Mouse (Mus musculus): ENCODE data around the gene Scd4. TPM values are rescaled to one million over a fixed set of nuclear protein-coding genes. Genes with fewer than 3 reads are reported as not detected.
A peak's percentile ranks its signal among the peaks of the same experiment; 100 is the strongest.

The Scd4 gene
- polyA plus RNA-seq, 1 experiment from 2014 or later, result 0.18 TPM

- 19% methylated on average over 5 of the region's 5 CpGs for WGBS
- Histone ChIP-seq H3K27me3 (ENCODE audit: control insufficient read depth, insufficient read depth, low read depth, low read length) (no peaks in the 10 kb centered on the region), H3K4me2 (ENCODE audit: low read length) (no peak overlapping the region), H3K9me3 (replicated peaks; ENCODE audit: control insufficient read depth, low read length, poor library complexity, severe bottlenecking) (no peaks in the 10 kb centered on the region), H3K36me3 (ENCODE audit: control insufficient read depth, insufficient read depth, low read length) (peaks cover 3% of the 10 kb centered on the region), H3K9ac (ENCODE audit: low read depth, low read length) (no peak overlapping the region), H3K27ac (ENCODE audit: low read length) (no peak overlapping the region), H3K4me1 (ENCODE audit: control insufficient read depth, insufficient read depth, low read length) (peaks cover 18% of the 10 kb centered on the region), H3K4me3 (ENCODE audit: low read depth, low read length) (no peak overlapping the region)
- ATAC-seq, result no peak
Measured at GRCm38 (mm10) chr19:44310814-44311213, 22.1 kb upstream of the Scd4 start.

- no peak overlapping the region for H3K27ac ChIP-seq (ENCODE audit: low read length)
- no peak overlapping the region for H3K9ac ChIP-seq (ENCODE audit: low read depth, low read length)
- ATAC-seq, result no peak
- H3K9me3 ChIP-seq (replicated peaks; ENCODE audit: control insufficient read depth, low read length, poor library complexity, severe bottlenecking), result no peaks in the 10 kb centered on the region
- H3K4me1 ChIP-seq (ENCODE audit: control insufficient read depth, insufficient read depth, low read length), result peaks cover 18% of the 10 kb centered on the region
- H3K4me2 ChIP-seq (ENCODE audit: low read length), result no peak overlapping the region
- H3K27me3 ChIP-seq (ENCODE audit: control insufficient read depth, insufficient read depth, low read depth, low read length), result no peaks in the 10 kb centered on the region
- H3K4me3 ChIP-seq (ENCODE audit: low read depth, low read length), result no peak overlapping the region
- 52% methylated on average over 8 of the region's 8 CpGs for WGBS
- peaks cover 3% of the 10 kb centered on the region; the same call in 1 of the 2 replicates for H3K36me3 ChIP-seq (ENCODE audit: control insufficient read depth, insufficient read depth, low read length)
Measured at GRCm38 (mm10) chr19:44311306-44312006, 21.4 kb upstream of the Scd4 start.

- ATAC-seq, result no peak
- peaks cover 18% of the 10 kb centered on the region for H3K4me1 ChIP-seq (ENCODE audit: control insufficient read depth, insufficient read depth, low read length)
- 9% methylated on average over 4 of the region's 4 CpGs for WGBS
- H3K27ac ChIP-seq (ENCODE audit: low read length), result no peak overlapping the region
- H3K4me2 ChIP-seq (ENCODE audit: low read length), result no peak overlapping the region
- H3K36me3 ChIP-seq (ENCODE audit: control insufficient read depth, insufficient read depth, low read length), result peaks cover 3% of the 10 kb centered on the region; the same call in 1 of the 2 replicates
- no peaks in the 10 kb centered on the region for H3K9me3 ChIP-seq (replicated peaks; ENCODE audit: control insufficient read depth, low read length, poor library complexity, severe bottlenecking)
- H3K9ac ChIP-seq (ENCODE audit: low read depth, low read length), result no peak overlapping the region
- H3K4me3 ChIP-seq (ENCODE audit: low read depth, low read length), result no peak overlapping the region
- no peaks in the 10 kb centered on the region for H3K27me3 ChIP-seq (ENCODE audit: control insufficient read depth, insufficient read depth, low read depth, low read length)
Measured at GRCm38 (mm10) chr19:44312007-44312360, 20.9 kb upstream of the Scd4 start.

- H3K4me3 ChIP-seq (ENCODE audit: low read depth, low read length), result no peak overlapping the region
- H3K36me3 ChIP-seq (ENCODE audit: control insufficient read depth, insufficient read depth, low read length), result no peaks in the 10 kb centered on the region
- no peak overlapping the region for H3K4me2 ChIP-seq (ENCODE audit: low read length)
- no peak overlapping the region for H3K27ac ChIP-seq (ENCODE audit: low read length)
- WGBS, result 67% methylated on average over 3 of the region's 3 CpGs
- no peaks in the 10 kb centered on the region for H3K27me3 ChIP-seq (ENCODE audit: control insufficient read depth, insufficient read depth, low read depth, low read length)
- peaks cover 18% of the 10 kb centered on the region for H3K4me1 ChIP-seq (ENCODE audit: control insufficient read depth, insufficient read depth, low read length)
- no peak overlapping the region for H3K9ac ChIP-seq (ENCODE audit: low read depth, low read length)
- no peak for ATAC-seq
- H3K9me3 ChIP-seq (replicated peaks; ENCODE audit: control insufficient read depth, low read length, poor library complexity, severe bottlenecking), result no peaks in the 10 kb centered on the region
Measured at GRCm38 (mm10) chr19:44313066-44313465, 19.8 kb upstream of the Scd4 start.

GRCm38 (mm10) chr19:44314327-44314759, 18.5 kb upstream of the Scd4 start:
- peaks cover 18% of the 10 kb centered on the region for H3K4me1 ChIP-seq (ENCODE audit: control insufficient read depth, insufficient read depth, low read length)
- H3K27ac ChIP-seq (ENCODE audit: low read length), result peak overlapping the region; percentile 66
- peak; percentile 94 for ATAC-seq
- H3K4me3 ChIP-seq (ENCODE audit: low read depth, low read length), result peak overlapping the region; percentile 63
- no peaks in the 10 kb centered on the region for H3K27me3 ChIP-seq (ENCODE audit: control insufficient read depth, insufficient read depth, low read depth, low read length)
- WGBS, result 4% methylated on average over 18 of the region's 18 CpGs
- H3K9ac ChIP-seq (ENCODE audit: low read depth, low read length), result peak overlapping the region; percentile 76
- no peaks in the 10 kb centered on the region for H3K36me3 ChIP-seq (ENCODE audit: control insufficient read depth, insufficient read depth, low read length)
- H3K9me3 ChIP-seq (replicated peaks; ENCODE audit: control insufficient read depth, low read length, poor library complexity, severe bottlenecking), result no peaks in the 10 kb centered on the region
- H3K4me2 ChIP-seq (ENCODE audit: low read length), result peak overlapping the region; percentile 97

GRCm38 (mm10) chr19:44314871-44315414, 17.9 kb upstream of the Scd4 start:
- ATAC-seq, result peak; percentile 80
- peak overlapping the region; percentile 63 for H3K4me3 ChIP-seq (ENCODE audit: low read depth, low read length)
- peaks cover 18% of the 10 kb centered on the region for H3K4me1 ChIP-seq (ENCODE audit: control insufficient read depth, insufficient read depth, low read length)
- H3K9me3 ChIP-seq (replicated peaks; ENCODE audit: control insufficient read depth, low read length, poor library complexity, severe bottlenecking), result no peaks in the 10 kb centered on the region
- H3K27ac ChIP-seq (ENCODE audit: low read length), result peak overlapping the region; percentile 60
- no peaks in the 10 kb centered on the region for H3K36me3 ChIP-seq (ENCODE audit: control insufficient read depth, insufficient read depth, low read length)
- peak overlapping the region; percentile 97 for H3K4me2 ChIP-seq (ENCODE audit: low read length)
- H3K27me3 ChIP-seq (ENCODE audit: control insufficient read depth, insufficient read depth, low read depth, low read length), result no peaks in the 10 kb centered on the region
- H3K9ac ChIP-seq (ENCODE audit: low read depth, low read length), result peak overlapping the region; percentile 76
- WGBS, result 1% methylated on average over 11 of the region's 11 CpGs

GRCm38 (mm10) chr19:44316752-44317315, 16.1 kb upstream of the Scd4 start:
- Histone ChIP-seq H3K4me2 (ENCODE audit: low read length) (no peak overlapping the region), H3K36me3 (ENCODE audit: control insufficient read depth, insufficient read depth, low read length) (no peaks in the 10 kb centered on the region), H3K9me3 (replicated peaks; ENCODE audit: control insufficient read depth, low read length, poor library complexity, severe bottlenecking) (no peaks in the 10 kb centered on the region), H3K4me3 (ENCODE audit: low read depth, low read length) (no peak overlapping the region), H3K27me3 (ENCODE audit: control insufficient read depth, insufficient read depth, low read depth, low read length) (no peaks in the 10 kb centered on the region), H3K4me1 (ENCODE audit: control insufficient read depth, insufficient read depth, low read length) (peaks cover 13% of the 10 kb centered on the region), H3K9ac (ENCODE audit: low read depth, low read length) (no peak overlapping the region), H3K27ac (ENCODE audit: low read length) (no peak overlapping the region)
- no peak for ATAC-seq
- WGBS, result 69% methylated on average over 5 of the region's 5 CpGs

- WGBS, result 74% methylated on average over 5 of the region's 5 CpGs
- Histone ChIP-seq H3K27ac (ENCODE audit: low read length) (no peak overlapping the region), H3K4me2 (ENCODE audit: low read length) (no peak overlapping the region), H3K9ac (ENCODE audit: low read depth, low read length) (no peak overlapping the region), H3K9me3 (replicated peaks; ENCODE audit: control insufficient read depth, low read length, poor library complexity, severe bottlenecking) (no peaks in the 10 kb centered on the region), H3K4me1 (ENCODE audit: control insufficient read depth, insufficient read depth, low read length) (peaks cover 10% of the 10 kb centered on the region), H3K27me3 (ENCODE audit: control insufficient read depth, insufficient read depth, low read depth, low read length) (no peaks in the 10 kb centered on the region), H3K36me3 (ENCODE audit: control insufficient read depth, insufficient read depth, low read length) (no peaks in the 10 kb centered on the region), H3K4me3 (ENCODE audit: low read depth, low read length) (no peak overlapping the region)
- no peak for ATAC-seq
Measured at GRCm38 (mm10) chr19:44317391-44317790, 15.5 kb upstream of the Scd4 start.

- no peak overlapping the region for H3K27ac ChIP-seq (ENCODE audit: low read length)
- H3K4me3 ChIP-seq (ENCODE audit: low read depth, low read length), result no peak overlapping the region
- H3K4me1 ChIP-seq (ENCODE audit: control insufficient read depth, insufficient read depth, low read length), result peaks cover 10% of the 10 kb centered on the region
- ATAC-seq, result no peak
- no peaks in the 10 kb centered on the region for H3K9me3 ChIP-seq (replicated peaks; ENCODE audit: control insufficient read depth, low read length, poor library complexity, severe bottlenecking)
- H3K4me2 ChIP-seq (ENCODE audit: low read length), result no peak overlapping the region
- H3K36me3 ChIP-seq (ENCODE audit: control insufficient read depth, insufficient read depth, low read length), result no peaks in the 10 kb centered on the region
- H3K9ac ChIP-seq (ENCODE audit: low read depth, low read length), result no peak overlapping the region
- H3K27me3 ChIP-seq (ENCODE audit: control insufficient read depth, insufficient read depth, low read depth, low read length), result no peaks in the 10 kb centered on the region
Measured at GRCm38 (mm10) chr19:44318545-44318944, 14.3 kb upstream of the Scd4 start.

Data from midbrain, embryonic 16.5 days (tissue).